Mouse (Mus musculus): ENCODE measurements at regions not wholly inside any gene's neighbourhood (a gene's known extent, or its start where the extent isn't known, plus 50 kb on each side); places are given as distances from the start of the nearest gene placed in this dataset.

GRCm38 (mm10) chr1:61050346-61050745 lies 72.6 kb downstream of the Icos start:
- no peak overlapping the region for H3K9ac ChIP-seq (replicated peaks)
- H3K4me1 ChIP-seq: no peaks in the 10 kb centered on the region
- ATAC-seq (ENCODE audit: low FRiP score, low read depth): no peak

GRCm38 (mm10) chr1:61053676-61054075 lies 75.9 kb downstream of the Icos start:
- Histone ChIP-seq H3K36me3 (no peaks in the 10 kb centered on the region), H3K4me2 (replicated peaks) (no peak overlapping the region), H3K9me3 (no peaks in the 10 kb centered on the region), H3K4me1 (no peaks in the 10 kb centered on the region), H3K9ac (replicated peaks) (no peak overlapping the region), H3K27me3 (0 out of 2 replicates have a peak, but pooled peaks cover 5% of the 10 kb centered on the region), H3K4me3 (no peak overlapping the region), H3K27ac (replicated peaks) (no peak overlapping the region)
- ATAC-seq (ENCODE audit: low FRiP score, low read depth): no peak
- 50% methylated on average over 1 of the region's 1 CpGs for WGBS

More at GRCm38 (mm10) chr1:61050346-61050745, 72.6 kb downstream of the Icos start:
- Histone ChIP-seq H3K9me3 (no peaks in the 10 kb centered on the region), H3K36me3 (no peaks in the 10 kb centered on the region), H3K27ac (replicated peaks) (no peak overlapping the region), H3K27me3 (0 out of 2 replicates have a peak, but pooled peaks cover 5% of the 10 kb centered on the region), H3K4me3 (no peak overlapping the region), H3K4me2 (replicated peaks) (no peak overlapping the region)
- WGBS: 90% methylated on average over 4 of the region's 4 CpGs

- ATAC-seq (ENCODE audit: low FRiP score, low read depth): no peak
- Histone ChIP-seq H3K27me3 (0 out of 2 replicates have a peak, but pooled peaks cover 5% of the 10 kb centered on the region), H3K4me2 (replicated peaks) (no peak overlapping the region), H3K36me3 (no peaks in the 10 kb centered on the region), H3K9me3 (no peaks in the 10 kb centered on the region), H3K4me3 (no peak overlapping the region), H3K4me1 (no peaks in the 10 kb centered on the region), H3K9ac (replicated peaks) (no peak overlapping the region), H3K27ac (replicated peaks) (no peak overlapping the region)
- 88% methylated on average over 6 of the region's 6 CpGs for WGBS
Measured at GRCm38 (mm10) chr1:61054391-61054790, 76.7 kb downstream of the Icos start.

- H3K4me2 ChIP-seq (replicated peaks): peak overlapping the region; percentile 29; the same call in 1 of the 2 replicates
- H3K27ac ChIP-seq (replicated peaks): no peak overlapping the region
- no peak overlapping the region for H3K4me3 ChIP-seq
- no peak overlapping the region for H3K9ac ChIP-seq (replicated peaks)
- H3K27me3 ChIP-seq: 0 out of 2 replicates have a peak, but pooled peaks cover 5% of the 10 kb centered on the region
- no peak for ATAC-seq (ENCODE audit: low FRiP score, low read depth)
- 12% methylated on average over 8 of the region's 8 CpGs for WGBS
- no peaks in the 10 kb centered on the region for H3K36me3 ChIP-seq
- no peaks in the 10 kb centered on the region for H3K4me1 ChIP-seq
- no peaks in the 10 kb centered on the region for H3K9me3 ChIP-seq
Measured at GRCm38 (mm10) chr1:61055176-61055575, 77.4 kb downstream of the Icos start.

GRCm38 (mm10) chr1:61059910-61060536 lies 82.3 kb downstream of the Icos start:
- no peaks in the 10 kb centered on the region for H3K27me3 ChIP-seq
- no peak overlapping the region for H3K4me2 ChIP-seq (replicated peaks)
- no peak for ATAC-seq (ENCODE audit: low FRiP score, low read depth)
- no peak overlapping the region for H3K9ac ChIP-seq (replicated peaks)
- no peaks in the 10 kb centered on the region for H3K36me3 ChIP-seq
- WGBS: 85% methylated on average over 11 of the region's 11 CpGs
- no peaks in the 10 kb centered on the region for H3K4me1 ChIP-seq
- no peak overlapping the region for H3K4me3 ChIP-seq
- H3K9me3 ChIP-seq: no peaks in the 10 kb centered on the region
- H3K27ac ChIP-seq (replicated peaks): no peak overlapping the region

- H3K27ac ChIP-seq (replicated peaks): no peak overlapping the region
- no peaks in the 10 kb centered on the region for H3K36me3 ChIP-seq
- no peaks in the 10 kb centered on the region for H3K9me3 ChIP-seq
- no peak overlapping the region for H3K4me3 ChIP-seq
- no peaks in the 10 kb centered on the region for H3K4me1 ChIP-seq
- H3K9ac ChIP-seq (replicated peaks): no peak overlapping the region
- H3K27me3 ChIP-seq: no peaks in the 10 kb centered on the region
- WGBS: 67% methylated on average over 3 of the region's 3 CpGs
- ATAC-seq (ENCODE audit: low FRiP score, low read depth): no peak
- H3K4me2 ChIP-seq (replicated peaks): no peak overlapping the region
Measured at GRCm38 (mm10) chr1:61061892-61062460, 84.2 kb downstream of the Icos start.

GRCm38 (mm10) chr1:61068112-61068511 lies 90.4 kb downstream of the Icos start:
- Histone ChIP-seq H3K4me1 (no peaks in the 10 kb centered on the region), H3K4me2 (replicated peaks) (no peak overlapping the region), H3K9me3 (no peaks in the 10 kb centered on the region), H3K27ac (replicated peaks) (no peak overlapping the region), H3K36me3 (no peaks in the 10 kb centered on the region), H3K9ac (replicated peaks) (no peak overlapping the region), H3K4me3 (no peak overlapping the region), H3K27me3 (no peaks in the 10 kb centered on the region)
- no peak for ATAC-seq (ENCODE audit: low FRiP score, low read depth)
- WGBS: 89% methylated on average over 6 of the region's 6 CpGs

- Histone ChIP-seq H3K4me2 (replicated peaks) (no peak overlapping the region), H3K4me1 (no peaks in the 10 kb centered on the region), H3K9me3 (no peaks in the 10 kb centered on the region), H3K27ac (replicated peaks) (no peak overlapping the region), H3K36me3 (no peaks in the 10 kb centered on the region), H3K27me3 (no peaks in the 10 kb centered on the region), H3K4me3 (no peak overlapping the region), H3K9ac (replicated peaks) (no peak overlapping the region)
- no peak for ATAC-seq (ENCODE audit: low FRiP score, low read depth)
- WGBS: 64% methylated on average over 2 of the region's 2 CpGs
Measured at GRCm38 (mm10) chr1:61074127-61074526, 96.4 kb downstream of the Icos start.

GRCm38 (mm10) chr1:61075335-61075734 lies 97.6 kb downstream of the Icos start:
- WGBS: 84% methylated on average over 1 of the region's 1 CpGs
- no peaks in the 10 kb centered on the region for H3K9me3 ChIP-seq
- no peaks in the 10 kb centered on the region for H3K4me1 ChIP-seq
- H3K4me2 ChIP-seq (replicated peaks): no peak overlapping the region
- H3K4me3 ChIP-seq: no peak overlapping the region
- no peak overlapping the region for H3K9ac ChIP-seq (replicated peaks)
- H3K27me3 ChIP-seq: no peaks in the 10 kb centered on the region
- no peak overlapping the region for H3K27ac ChIP-seq (replicated peaks)
- ATAC-seq (ENCODE audit: low FRiP score, low read depth): no peak
- no peaks in the 10 kb centered on the region for H3K36me3 ChIP-seq

- no peak for ATAC-seq (ENCODE audit: low FRiP score, low read depth)
- H3K36me3 ChIP-seq: no peaks in the 10 kb centered on the region
- no peak overlapping the region for H3K4me2 ChIP-seq (replicated peaks)
- no peak overlapping the region for H3K4me3 ChIP-seq
- no peaks in the 10 kb centered on the region for H3K4me1 ChIP-seq
- H3K27me3 ChIP-seq: no peaks in the 10 kb centered on the region
- no peaks in the 10 kb centered on the region for H3K9me3 ChIP-seq
- no peak overlapping the region for H3K27ac ChIP-seq (replicated peaks)
- no peak overlapping the region for H3K9ac ChIP-seq (replicated peaks)
Measured at GRCm38 (mm10) chr1:61084732-61085131, 107.0 kb downstream of the Icos start.

GRCm38 (mm10) chr1:61086811-61087210 lies 109.1 kb downstream of the Icos start:
- H3K9me3 ChIP-seq: no peaks in the 10 kb centered on the region
- no peak for ATAC-seq (ENCODE audit: low FRiP score, low read depth)
- no peak overlapping the region for H3K4me3 ChIP-seq
- no peaks in the 10 kb centered on the region for H3K36me3 ChIP-seq
- H3K4me2 ChIP-seq (replicated peaks): no peak overlapping the region
- H3K9ac ChIP-seq (replicated peaks): no peak overlapping the region
- H3K4me1 ChIP-seq: peaks cover 6% of the 10 kb centered on the region; the same call in 1 of the 2 replicates
- H3K27me3 ChIP-seq: no peaks in the 10 kb centered on the region
- 89% methylated on average over 5 of the region's 5 CpGs for WGBS
- no peak overlapping the region for H3K27ac ChIP-seq (replicated peaks)

GRCm38 (mm10) chr1:61090801-61091200 lies 113.1 kb downstream of the Icos start:
- ATAC-seq (ENCODE audit: low FRiP score, low read depth): no peak
- H3K36me3 ChIP-seq: no peaks in the 10 kb centered on the region
- no peak overlapping the region for H3K9ac ChIP-seq (replicated peaks)
- no peaks in the 10 kb centered on the region for H3K27me3 ChIP-seq
- 19% methylated on average over 1 of the region's 1 CpGs for WGBS
- H3K27ac ChIP-seq (replicated peaks): no peak overlapping the region
- no peak overlapping the region for H3K4me3 ChIP-seq
- no peak overlapping the region for H3K4me2 ChIP-seq (replicated peaks)
- no peaks in the 10 kb centered on the region for H3K9me3 ChIP-seq
- peaks cover 9% of the 10 kb centered on the region for H3K4me1 ChIP-seq

All from midbrain, embryonic 12.5 days (tissue).